Mouse (Mus musculus): ENCODE data around the gene Gm7029. TPM values are rescaled to one million over a fixed set of nuclear protein-coding genes. Genes with fewer than 3 reads are reported as not detected.

Gene Gm7029
- total RNA-seq, 1 experiment from 2014 or later: not detected

GRCm38 (mm10) chr17:33908331-33909076 lies 34.9 kb downstream of the Gm7029 start:
- ATAC-seq (replicated peaks in 1 of 2; ENCODE audit: insufficient read depth in 1 of 2, low FRiP score in 2 of 2, low TSS enrichment in 1 of 2, low read depth in 1 of 2, poor library complexity in 2 of 2, severe bottlenecking in 2 of 2): peak; percentile 6 to 31

- ATAC-seq (replicated peaks in 1 of 2; ENCODE audit: insufficient read depth in 1 of 2, low FRiP score in 2 of 2, low TSS enrichment in 1 of 2, low read depth in 1 of 2, poor library complexity in 2 of 2, severe bottlenecking in 2 of 2): peak; percentile 82 to 92
These were observed 35.6 kb downstream of the Gm7029 start, which contains the start of gene Daxx for GRCm38 (mm10) chr17:33909077-33909868. TSS of gene Daxx (plus strand) at chr17:33909414.

GRCm38 (mm10) chr17:33909869-33910250 lies 36.2 kb downstream of the Gm7029 start:
- ATAC-seq (replicated peaks in 1 of 2; ENCODE audit: insufficient read depth in 1 of 2, low FRiP score in 2 of 2, low TSS enrichment in 1 of 2, low read depth in 1 of 2, poor library complexity in 2 of 2, severe bottlenecking in 2 of 2): peak; percentile 15; a peak in 1 of 4 replicates

GRCm38 (mm10) chr17:33910346-33911051 lies 36.9 kb downstream of the Gm7029 start:
- ATAC-seq (replicated peaks in 1 of 2; ENCODE audit: insufficient read depth in 1 of 2, low FRiP score in 2 of 2, low TSS enrichment in 1 of 2, low read depth in 1 of 2, poor library complexity in 2 of 2, severe bottlenecking in 2 of 2): no peak

DNA sequence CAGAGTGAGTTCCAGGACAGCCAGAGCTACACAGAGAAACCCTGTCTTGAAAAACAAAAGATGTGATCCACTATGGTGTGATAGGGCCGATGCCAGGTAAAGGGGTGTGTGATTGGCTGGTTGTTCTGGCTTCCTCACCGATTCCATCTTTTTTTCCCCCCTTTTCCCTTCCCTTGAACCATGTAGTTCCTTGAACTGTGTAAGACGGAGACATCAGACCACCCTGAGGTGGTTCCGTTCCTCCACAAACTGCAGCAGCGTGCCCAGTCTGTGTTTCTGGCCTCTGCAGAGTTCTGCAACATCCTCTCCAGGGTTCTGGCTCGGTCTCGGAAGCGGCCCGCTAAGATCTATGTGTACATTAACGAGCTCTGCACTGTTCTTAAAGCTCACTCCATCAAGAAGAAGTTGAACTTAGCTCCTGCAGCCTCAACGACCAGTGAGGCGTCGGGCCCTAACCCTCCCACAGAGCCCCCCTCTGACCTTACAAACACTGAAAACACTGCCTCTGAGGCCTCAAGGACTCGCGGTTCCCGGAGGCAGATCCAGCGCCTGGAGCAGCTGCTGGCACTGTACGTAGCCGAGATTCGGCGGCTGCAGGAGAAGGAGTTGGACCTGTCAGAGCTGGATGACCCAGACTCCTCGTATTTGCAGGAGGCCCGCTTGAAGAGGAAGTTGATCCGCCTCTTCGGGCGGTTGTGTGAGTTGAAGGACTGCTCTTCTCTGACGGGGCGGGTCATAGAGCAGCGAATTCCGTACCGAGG lies 37.6 kb downstream of the Gm7029 start:
- ATAC-seq (replicated peaks in 1 of 2; ENCODE audit: insufficient read depth in 1 of 2, low FRiP score in 2 of 2, low TSS enrichment in 1 of 2, low read depth in 1 of 2, poor library complexity in 2 of 2, severe bottlenecking in 2 of 2): no peak

DNA sequence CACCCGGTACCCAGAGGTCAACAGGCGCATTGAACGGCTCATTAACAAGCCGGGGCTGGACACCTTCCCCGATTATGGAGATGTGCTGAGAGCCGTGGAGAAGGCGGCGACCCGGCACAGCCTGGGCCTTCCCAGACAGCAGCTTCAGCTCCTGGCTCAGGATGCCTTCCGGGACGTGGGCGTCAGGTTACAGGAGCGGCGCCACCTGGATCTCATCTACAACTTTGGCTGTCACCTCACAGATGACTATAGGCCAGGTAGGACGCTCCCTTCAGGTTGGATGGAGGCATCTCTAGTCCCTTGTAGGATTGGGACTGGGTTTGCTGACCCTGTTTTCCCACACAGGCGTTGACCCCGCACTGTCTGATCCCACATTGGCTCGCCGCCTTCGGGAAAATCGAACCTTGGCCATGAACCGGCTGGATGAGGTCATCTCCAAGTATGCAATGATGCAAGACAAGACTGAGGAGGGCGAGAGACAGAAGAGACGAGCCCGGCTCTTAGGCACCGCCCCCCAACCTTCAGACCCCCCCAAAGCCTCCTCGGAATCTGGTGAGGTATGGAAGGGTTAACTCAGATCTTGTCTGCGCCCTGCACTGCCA lies 38.3 kb downstream of the Gm7029 start:
- ATAC-seq (replicated peaks in 1 of 2; ENCODE audit: insufficient read depth in 1 of 2, low FRiP score in 2 of 2, low TSS enrichment in 1 of 2, low read depth in 1 of 2, poor library complexity in 2 of 2, severe bottlenecking in 2 of 2): no peak

GRCm38 (mm10) chr17:33913264-33913663 lies 39.6 kb downstream of the Gm7029 start:
- ATAC-seq (replicated peaks in 1 of 2; ENCODE audit: insufficient read depth in 1 of 2, low FRiP score in 2 of 2, low TSS enrichment in 1 of 2, low read depth in 1 of 2, poor library complexity in 2 of 2, severe bottlenecking in 2 of 2): no peak

DNA sequence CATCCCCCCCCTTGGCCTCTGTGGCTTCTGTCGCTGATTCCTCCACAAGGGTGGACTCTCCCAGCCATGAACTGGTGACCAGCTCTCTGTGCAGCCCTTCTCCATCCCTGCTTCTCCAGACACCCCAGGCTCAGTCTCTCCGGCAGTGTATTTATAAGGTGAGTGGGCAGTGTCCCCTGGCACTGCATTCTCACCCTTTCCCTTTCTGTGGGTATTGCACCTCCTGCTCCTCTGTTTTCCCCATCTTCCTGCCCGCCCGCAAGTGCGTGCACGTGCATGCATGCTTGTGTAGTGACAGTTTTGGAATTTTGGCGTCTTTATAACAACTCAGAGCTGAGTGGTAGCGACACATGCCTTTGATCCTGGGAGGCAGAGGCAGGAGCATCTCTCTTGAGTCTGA lies 40.3 kb downstream of the Gm7029 start:
- no peak for ATAC-seq (replicated peaks in 1 of 2; ENCODE audit: insufficient read depth in 1 of 2, low FRiP score in 2 of 2, low TSS enrichment in 1 of 2, low read depth in 1 of 2, poor library complexity in 2 of 2, severe bottlenecking in 2 of 2)

GRCm38 (mm10) chr17:33914969-33915391 lies 41.3 kb downstream of the Gm7029 start:
- no peak for ATAC-seq (replicated peaks in 1 of 2; ENCODE audit: insufficient read depth in 1 of 2, low FRiP score in 2 of 2, low TSS enrichment in 1 of 2, low read depth in 1 of 2, poor library complexity in 2 of 2, severe bottlenecking in 2 of 2)

DNA sequence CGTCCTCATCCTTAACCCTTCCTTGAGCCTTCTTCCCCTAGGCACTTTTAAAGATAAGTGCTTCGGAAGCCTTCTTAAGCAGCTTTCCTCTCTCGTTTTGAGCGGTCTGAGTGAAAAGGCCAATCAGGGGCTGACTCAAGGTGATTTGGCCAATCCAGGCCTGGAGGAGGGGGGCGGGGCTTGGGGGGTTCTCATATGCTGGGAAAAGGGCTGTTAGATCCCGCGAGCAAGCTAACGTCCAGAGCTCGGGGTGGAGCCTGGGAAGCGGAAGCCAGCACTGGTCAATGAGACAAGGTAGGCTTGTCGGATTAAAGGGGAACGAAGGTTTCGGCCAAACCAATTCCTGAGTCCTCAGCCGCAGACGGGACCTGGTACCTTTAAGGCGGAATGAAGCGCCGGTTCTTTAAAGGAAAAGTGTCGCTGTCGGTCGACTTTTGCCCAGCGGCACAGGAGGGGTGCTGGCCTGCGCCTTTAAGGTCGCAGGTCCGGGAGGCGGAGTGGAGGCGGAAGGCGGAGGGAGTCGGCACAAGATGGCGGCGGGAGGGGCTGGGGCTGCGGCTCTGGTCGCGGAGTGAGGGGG lies 42.1 kb downstream of the Gm7029 start, which contains the start of the genes Tapbp and Zbtb22:
Tapbp (plus strand) TSS at position 229 of the 580 bp plus-strand sequence.
Zbtb22 (plus strand) TSS at position 234 of the 580 bp plus-strand sequence.
- peak; percentile 77 to 78 for ATAC-seq (replicated peaks in 1 of 2; ENCODE audit: insufficient read depth in 1 of 2, low FRiP score in 2 of 2, low TSS enrichment in 1 of 2, low read depth in 1 of 2, poor library complexity in 2 of 2, severe bottlenecking in 2 of 2)

DNA sequence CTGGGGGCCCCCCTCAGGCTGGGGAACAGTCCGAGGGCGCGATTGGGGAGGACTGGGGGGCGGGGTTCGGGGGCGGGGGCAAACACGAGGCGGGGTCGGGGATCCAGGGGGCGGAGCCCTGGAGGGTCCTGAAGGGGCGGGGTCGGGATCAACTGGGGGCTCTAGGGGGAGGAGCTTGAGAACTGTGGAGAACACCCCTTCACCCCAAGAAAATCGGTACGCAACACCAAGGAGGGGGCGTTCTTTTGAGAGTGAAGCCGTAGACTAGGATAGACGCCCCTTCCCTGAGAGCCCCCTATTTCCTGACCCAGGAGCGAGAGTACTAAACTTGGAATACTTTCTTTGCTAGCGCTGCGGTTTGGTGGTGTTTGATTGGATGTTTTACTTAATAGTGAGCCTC lies 42.7 kb downstream of the Gm7029 start:
- no peak for ATAC-seq (replicated peaks in 1 of 2; ENCODE audit: insufficient read depth in 1 of 2, low FRiP score in 2 of 2, low TSS enrichment in 1 of 2, low read depth in 1 of 2, poor library complexity in 2 of 2, severe bottlenecking in 2 of 2)

DNA sequence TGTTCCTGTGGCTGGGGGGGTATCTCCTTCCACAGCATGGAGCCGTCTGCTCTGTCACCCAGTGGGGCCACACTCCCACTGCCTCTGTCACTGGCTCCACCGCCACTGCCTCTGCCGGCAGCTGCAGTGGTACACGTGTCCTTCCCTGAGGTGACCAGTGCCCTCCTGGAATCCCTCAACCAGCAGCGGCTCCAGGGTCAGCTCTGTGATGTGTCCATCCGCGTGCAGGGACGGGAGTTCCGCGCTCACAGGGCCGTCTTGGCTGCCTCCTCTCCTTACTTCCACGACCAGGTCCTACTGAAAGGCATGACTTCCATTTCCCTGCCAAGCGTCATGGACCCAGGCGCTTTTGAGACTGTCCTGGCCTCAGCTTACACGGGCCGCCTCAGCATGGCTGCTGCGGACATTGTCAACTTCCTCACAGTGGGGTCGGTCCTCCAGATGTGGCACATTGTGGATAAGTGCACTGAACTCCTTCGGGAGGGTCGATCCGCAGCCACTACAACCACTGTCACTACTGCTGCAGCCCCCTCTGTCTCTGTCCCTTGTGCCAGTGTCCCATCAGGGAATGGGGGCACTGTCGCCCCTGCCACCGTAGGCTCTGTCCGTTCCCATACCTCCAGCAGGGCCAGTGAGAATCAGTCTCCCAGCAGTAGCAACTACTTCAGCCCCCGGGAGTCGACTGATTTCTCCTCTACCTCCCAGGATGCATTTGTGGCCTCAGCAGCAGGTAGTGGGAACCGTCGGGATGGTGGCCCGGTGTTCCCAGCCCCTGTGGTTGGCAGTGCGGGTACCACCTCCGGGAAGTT lies 43.4 kb downstream of the Gm7029 start:
- no peak for ATAC-seq (replicated peaks in 1 of 2; ENCODE audit: insufficient read depth in 1 of 2, low FRiP score in 2 of 2, low TSS enrichment in 1 of 2, low read depth in 1 of 2, poor library complexity in 2 of 2, severe bottlenecking in 2 of 2)

- ATAC-seq (replicated peaks in 1 of 2; ENCODE audit: insufficient read depth in 1 of 2, low FRiP score in 2 of 2, low TSS enrichment in 1 of 2, low read depth in 1 of 2, poor library complexity in 2 of 2, severe bottlenecking in 2 of 2): no peak
These were observed 44.1 kb downstream of the Gm7029 start for GRCm38 (mm10) chr17:33917656-33918292.

GRCm38 (mm10) chr17:33918293-33919203 lies 44.9 kb downstream of the Gm7029 start:
- no peak for ATAC-seq (replicated peaks in 1 of 2; ENCODE audit: insufficient read depth in 1 of 2, low FRiP score in 2 of 2, low TSS enrichment in 1 of 2, low read depth in 1 of 2, poor library complexity in 2 of 2, severe bottlenecking in 2 of 2)
